Mouse (Mus musculus) spleen, adult 2 months (tissue): ENCODE measurements around the gene Cers3.

Experiments used
- CTCF ChIP-seq: fragments of 200-500 bp; IDR thresholded peaks from 2 replicates; pipeline ENCODE4 v1.5.1; 2011; ENCODE audit warnings: mild to moderate bottlenecking, inconsistent platforms; ENCODE audit not compliant: insufficient read depth, insufficient read length, insufficient replicate concordance; ENCODE audit errors: extremely low read depth
- POLR2A ChIP-seq: fragments of 200-500 bp; IDR thresholded peaks from 2 replicates; pipeline ENCODE4 v1.6.1; 2011; ENCODE audit warnings: low read depth, low read length, inconsistent platforms

DNA sequence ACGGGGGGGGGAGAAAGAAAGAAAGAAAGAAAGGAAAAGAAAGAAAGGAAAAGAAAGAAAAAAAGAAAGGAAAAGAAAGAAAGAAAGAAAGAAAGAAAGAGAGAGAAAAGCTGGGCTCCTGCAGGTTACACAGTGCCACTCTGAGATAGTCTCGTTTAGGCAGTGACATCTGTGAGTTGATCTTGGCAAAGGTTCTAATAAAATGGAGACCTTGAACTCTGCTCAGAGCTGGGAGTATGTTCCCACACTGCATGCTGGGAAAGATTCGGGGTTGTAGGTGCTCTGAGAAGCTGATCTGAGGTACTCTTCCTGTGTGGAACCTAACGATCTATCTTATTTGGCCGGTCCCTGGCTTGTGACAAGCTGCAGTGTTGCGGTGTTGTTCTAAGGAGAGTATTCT is 103.3 kb downstream of the Cers3 start:
- TF ChIP-seq CTCF (no peak), POLR2A (no peak)
